Mouse (Mus musculus): ENCODE data around the gene Eef1e1. TPM values are rescaled to one million over a fixed set of nuclear protein-coding genes. Genes with fewer than 3 reads are reported as not detected.

Eef1e1 gene
- polyA plus RNA-seq, 1 experiment from 2014 or later = 46.7 TPM

GRCm38 (mm10) chr13:38670051-38670450, 11.2 kb upstream of the Eef1e1 start:
- Histone ChIP-seq H3K4me3 (replicated peaks; ENCODE audit: low read depth, low read length) (no peak overlapping the region), H3K4me2 (ENCODE audit: low read length) (no peak overlapping the region), H3K4me1 (replicated peaks; ENCODE audit: insufficient read depth, low read length) (no peaks in the 10 kb centered on the region), H3K27ac (no peak overlapping the region), H3K36me3 (ENCODE audit: insufficient read depth, low read length) (no peaks in the 10 kb centered on the region), H3K27me3 (ENCODE audit: insufficient read depth, low read length) (no peaks in the 10 kb centered on the region), H3K9ac (ENCODE audit: low read depth, low read length) (no peak overlapping the region), H3K9me3 (replicated peaks; ENCODE audit: low read length) (no peaks in the 10 kb centered on the region)
- ATAC-seq (replicated peaks; ENCODE audit: low FRiP score, low read depth) (no peak), DNase-seq (ENCODE audit: low spot score) (no peak)
- TF ChIP-seq CTCF (IDR thresholded peaks at IDR 0.05; ENCODE audit: low read depth) = no peak

GRCm38 (mm10) chr13:38668514-38668913, 9.7 kb upstream of the Eef1e1 start:
- WGBS = 36% methylated on average over 2 of the region's 2 CpGs
- ATAC-seq (replicated peaks; ENCODE audit: low FRiP score, low read depth) (no peak), DNase-seq (ENCODE audit: low spot score) (no peak)
- no peak overlapping the region for H3K4me2 ChIP-seq (ENCODE audit: low read length)
- no peaks in the 10 kb centered on the region for H3K4me1 ChIP-seq (replicated peaks; ENCODE audit: insufficient read depth, low read length)
- no peak overlapping the region for H3K4me3 ChIP-seq (replicated peaks; ENCODE audit: low read depth, low read length)
- no peak overlapping the region for H3K27ac ChIP-seq
- peak; percentile 64 for TF ChIP-seq CTCF (IDR thresholded peaks at IDR 0.05; ENCODE audit: low read depth)
- H3K27me3 ChIP-seq (ENCODE audit: insufficient read depth, low read length) = no peaks in the 10 kb centered on the region
- no peak overlapping the region for H3K9ac ChIP-seq (ENCODE audit: low read depth, low read length)
- no peaks in the 10 kb centered on the region for H3K9me3 ChIP-seq (replicated peaks; ENCODE audit: low read length)
- H3K36me3 ChIP-seq (ENCODE audit: insufficient read depth, low read length) = no peaks in the 10 kb centered on the region

- Histone ChIP-seq H3K36me3 (ENCODE audit: insufficient read depth, low read length) (no peaks in the 10 kb centered on the region), H3K27me3 (ENCODE audit: insufficient read depth, low read length) (no peaks in the 10 kb centered on the region), H3K4me1 (replicated peaks; ENCODE audit: insufficient read depth, low read length) (no peaks in the 10 kb centered on the region), H3K9ac (ENCODE audit: low read depth, low read length) (no peak overlapping the region), H3K9me3 (replicated peaks; ENCODE audit: low read length) (no peaks in the 10 kb centered on the region), H3K27ac (no peak overlapping the region), H3K4me3 (replicated peaks; ENCODE audit: low read depth, low read length) (no peak overlapping the region), H3K4me2 (ENCODE audit: low read length) (no peak overlapping the region)
- WGBS = 66% methylated on average over 1 of the region's 1 CpGs
- DNase-seq (ENCODE audit: low spot score) = no peak
- ATAC-seq (replicated peaks; ENCODE audit: low FRiP score, low read depth) = no peak
- no peak for TF ChIP-seq CTCF (IDR thresholded peaks at IDR 0.05; ENCODE audit: low read depth)
Measured at GRCm38 (mm10) chr13:38664753-38665152, 5.9 kb upstream of the Eef1e1 start.

- H3K4me3 ChIP-seq (replicated peaks; ENCODE audit: low read depth, low read length) = no peak overlapping the region
- peaks cover 11% of the 10 kb centered on the region; the same call in 1 of the 2 replicates for H3K36me3 ChIP-seq (ENCODE audit: insufficient read depth, low read length)
- no peak for DNase-seq (ENCODE audit: low spot score)
- H3K4me1 ChIP-seq (replicated peaks; ENCODE audit: insufficient read depth, low read length) = peaks cover 5% of the 10 kb centered on the region
- H3K9ac ChIP-seq (ENCODE audit: low read depth, low read length) = no peak overlapping the region
- no peak overlapping the region for H3K4me2 ChIP-seq (ENCODE audit: low read length)
- no peak for TF ChIP-seq CTCF (IDR thresholded peaks at IDR 0.05; ENCODE audit: low read depth)
- no peak for ATAC-seq (replicated peaks; ENCODE audit: low FRiP score, low read depth)
- no peaks in the 10 kb centered on the region for H3K27me3 ChIP-seq (ENCODE audit: insufficient read depth, low read length)
- 92% methylated on average over 12 of the region's 12 CpGs for WGBS
- H3K9me3 ChIP-seq (replicated peaks; ENCODE audit: low read length) = no peaks in the 10 kb centered on the region
- H3K27ac ChIP-seq = no peak overlapping the region
Measured at GRCm38 (mm10) chr13:38659524-38660136, 772 bp upstream of the Eef1e1 start.

- Histone ChIP-seq H3K9me3 (replicated peaks; ENCODE audit: low read length) (no peaks in the 10 kb centered on the region), H3K27me3 (ENCODE audit: insufficient read depth, low read length) (no peaks in the 10 kb centered on the region), H3K27ac (no peak overlapping the region), H3K4me3 (replicated peaks; ENCODE audit: low read depth, low read length) (peak overlapping the region; percentile 88), H3K9ac (ENCODE audit: low read depth, low read length) (peak overlapping the region; percentile 84), H3K4me2 (ENCODE audit: low read length) (peak overlapping the region; percentile 59), H3K36me3 (ENCODE audit: insufficient read depth, low read length) (peaks cover 28% of the 10 kb centered on the region), H3K4me1 (replicated peaks; ENCODE audit: insufficient read depth, low read length) (peaks cover 5% of the 10 kb centered on the region)
- WGBS = 18% methylated on average over 4 of the region's 4 CpGs
- ATAC-seq (replicated peaks; ENCODE audit: low FRiP score, low read depth) = no peak
- no peak for DNase-seq (ENCODE audit: low spot score)
- no peak for TF ChIP-seq CTCF (IDR thresholded peaks at IDR 0.05; ENCODE audit: low read depth)
Measured at GRCm38 (mm10) chr13:38657865-38658264, 993 bp downstream of the Eef1e1 start.

GRCm38 (mm10) chr13:38650292-38650691, 8.6 kb downstream of the Eef1e1 start:
- no peak for ATAC-seq (replicated peaks; ENCODE audit: low FRiP score, low read depth)
- H3K9me3 ChIP-seq (replicated peaks; ENCODE audit: low read length) = no peaks in the 10 kb centered on the region
- H3K36me3 ChIP-seq (ENCODE audit: insufficient read depth, low read length) = peaks cover 66% of the 10 kb centered on the region
- H3K4me2 ChIP-seq (ENCODE audit: low read length) = no peak overlapping the region
- no peak overlapping the region for H3K4me3 ChIP-seq (replicated peaks; ENCODE audit: low read depth, low read length)
- no peak overlapping the region for H3K27ac ChIP-seq
- no peaks in the 10 kb centered on the region for H3K4me1 ChIP-seq (replicated peaks; ENCODE audit: insufficient read depth, low read length)
- no peak for DNase-seq (ENCODE audit: low spot score)
- no peak overlapping the region for H3K9ac ChIP-seq (ENCODE audit: low read depth, low read length)
- H3K27me3 ChIP-seq (ENCODE audit: insufficient read depth, low read length) = no peaks in the 10 kb centered on the region
- no peak for TF ChIP-seq CTCF (IDR thresholded peaks at IDR 0.05; ENCODE audit: low read depth)
- 93% methylated on average over 4 of the region's 4 CpGs for whole genome bisulfite sequencing

- ATAC-seq (replicated peaks; ENCODE audit: low FRiP score, low read depth) (no peak), DNase-seq (ENCODE audit: low spot score) (no peak)
- Histone ChIP-seq H3K9ac (ENCODE audit: low read depth, low read length) (no peak overlapping the region), H3K27ac (no peak overlapping the region), H3K4me3 (replicated peaks; ENCODE audit: low read depth, low read length) (no peak overlapping the region), H3K9me3 (replicated peaks; ENCODE audit: low read length) (no peaks in the 10 kb centered on the region), H3K4me1 (replicated peaks; ENCODE audit: insufficient read depth, low read length) (no peaks in the 10 kb centered on the region), H3K27me3 (ENCODE audit: insufficient read depth, low read length) (no peaks in the 10 kb centered on the region), H3K36me3 (ENCODE audit: insufficient read depth, low read length) (peaks cover 67% of the 10 kb centered on the region), H3K4me2 (ENCODE audit: low read length) (no peak overlapping the region)
- no peak for TF ChIP-seq CTCF (IDR thresholded peaks at IDR 0.05; ENCODE audit: low read depth)
- WGBS = 78% methylated on average over 4 of the region's 4 CpGs
Measured at GRCm38 (mm10) chr13:38649069-38649468, 9.8 kb downstream of the Eef1e1 start.

Data from kidney, postnatal 0 days (tissue).